Mouse (Mus musculus) forebrain, embryonic 11.5 days (tissue): Measurements from ENCODE around the gene Entpd1. TPM values are rescaled to one million over a fixed set of nuclear protein-coding genes. Genes with fewer than 3 reads are reported as not detected.

Experiments used
- ATAC-seq: fragments of 200-750 bp; cut with Nextera tagmentation; replicated peaks from 2 replicates; pipeline ENCODE4 v1.8.0; 2017; ENCODE audit warnings: moderate TSS enrichment; ENCODE audit not compliant: low FRiP score
- DNase-seq: peaks from one replicate; pipeline ENCODE4 v3.0.0-alpha.2; 2017; ENCODE audit warnings: low spot score
- H3K27ac ChIP-seq: fragments of 300-500 bp; sonication (generic); 2 replicates; pipeline ENCODE4 v1.5.1; 2014; ENCODE audit warnings: low read depth, low read length
- H3K27me3 ChIP-seq: fragments of 300-500 bp; sonication (generic); 2 replicates; pipeline ENCODE4 v1.6.1; 2014; ENCODE audit warnings: mild to moderate bottlenecking, low read length, mixed read lengths; ENCODE audit not compliant: control insufficient read depth, insufficient read depth
- H3K36me3 ChIP-seq: fragments of 300-500 bp; sonication (generic); 2 replicates; pipeline ENCODE4 v1.6.1; 2014; ENCODE audit warnings: mild to moderate bottlenecking, low read length, moderate library complexity, mixed read lengths; ENCODE audit not compliant: control insufficient read depth, insufficient read depth
- H3K4me1 ChIP-seq: fragments of 300-500 bp; sonication (generic); replicated peaks from 2 replicates; pipeline ENCODE4 v1.6.1; 2014; ENCODE audit warnings: low read length, mixed read lengths; ENCODE audit not compliant: control insufficient read depth, insufficient read depth
- H3K4me2 ChIP-seq: fragments of 300-500 bp; sonication (generic); 2 replicates; pipeline ENCODE4 v1.6.1; 2014; ENCODE audit warnings: low read depth, mild to moderate bottlenecking, low read length, moderate library complexity, mixed read lengths; ENCODE audit not compliant: severe bottlenecking
- H3K4me3 ChIP-seq: fragments of 300-500 bp; sonication (generic); 2 replicates; pipeline ENCODE4 v1.5.1; 2014; ENCODE audit warnings: low read depth, low read length
- H3K9ac ChIP-seq: fragments of 300-500 bp; sonication (generic); 2 replicates; pipeline ENCODE4 v1.6.1; 2014; ENCODE audit warnings: low read length
- H3K9me3 ChIP-seq: fragments of 300-500 bp; sonication (generic); 2 replicates; pipeline ENCODE4 v1.6.1; 2016; ENCODE audit warnings: low read length, mixed read lengths; ENCODE audit not compliant: control insufficient read depth
- WGBS: fragments of 180-500 bp; shearing (Covaris S2); extraction: QIAGEN DNeasy Blood & Tissue Kit; methylation state at CpG from one replicate; pipeline ENCODE4 v1.1.7; 2014; 5-methylcytosine and 5-hydroxymethylcytosine counted together
- polyA plus RNA-seq: library from polyadenylated mRNA; unstranded; fragments of >200 nt; fragmentation: Nextera tagmentation; extraction: Ambion mirVana; gene quantifications from 2 replicates; pipeline ENCODE4 v1.2.1, GENCODE M21; 2014

Entpd1 gene
- polyA plus RNA-seq, 1 experiment from 2014 or later, result 9.3 TPM

- Histone ChIP-seq H3K4me3 (no peak overlapping the region), H3K27ac (no peak overlapping the region), H3K9me3 (no peaks in the 10 kb centered on the region), H3K4me2 (no peak overlapping the region), H3K9ac (no peak overlapping the region), H3K4me1 (no peaks in the 10 kb centered on the region), H3K36me3 (no peaks in the 10 kb centered on the region), H3K27me3 (no peaks in the 10 kb centered on the region)
- ATAC-seq, result no peak
- 84% methylated on average over 16 of the region's 16 CpGs for WGBS
- no peak for DNase-seq
Measured at GRCm38 (mm10) chr19:40712889-40713628, 100.9 kb downstream of the Entpd1 start.

GRCm38 (mm10) chr19:40714700-40715099 lies 102.5 kb downstream of the Entpd1 start:
- Histone ChIP-seq H3K36me3 (no peaks in the 10 kb centered on the region), H3K4me2 (no peak overlapping the region), H3K4me1 (no peaks in the 10 kb centered on the region), H3K27me3 (no peaks in the 10 kb centered on the region), H3K27ac (no peak overlapping the region), H3K9me3 (no peaks in the 10 kb centered on the region), H3K9ac (no peak overlapping the region), H3K4me3 (no peak overlapping the region)
- 84% methylated on average over 5 of the region's 5 CpGs for WGBS
- DNase-seq (no peak), ATAC-seq (no peak)

- Histone ChIP-seq H3K4me2 (no peak overlapping the region), H3K27me3 (no peaks in the 10 kb centered on the region), H3K9ac (no peak overlapping the region), H3K36me3 (no peaks in the 10 kb centered on the region), H3K4me3 (no peak overlapping the region), H3K4me1 (no peaks in the 10 kb centered on the region), H3K27ac (no peak overlapping the region), H3K9me3 (no peaks in the 10 kb centered on the region)
- 92% methylated on average over 6 of the region's 6 CpGs for WGBS
- ATAC-seq, result no peak
- DNase-seq, result peak; percentile 22
Measured at GRCm38 (mm10) chr19:40716981-40717380, 104.8 kb downstream of the Entpd1 start.

GRCm38 (mm10) chr19:40719439-40720105 lies 107.4 kb downstream of the Entpd1 start:
- DNase-seq (peak; percentile 21), ATAC-seq (no peak)
- Histone ChIP-seq H3K27me3 (no peaks in the 10 kb centered on the region), H3K4me1 (no peaks in the 10 kb centered on the region), H3K4me2 (no peak overlapping the region), H3K9ac (no peak overlapping the region), H3K9me3 (no peaks in the 10 kb centered on the region), H3K4me3 (no peak overlapping the region), H3K36me3 (no peaks in the 10 kb centered on the region), H3K27ac (no peak overlapping the region)
- WGBS, result 60% methylated on average over 11 of the region's 11 CpGs

GRCm38 (mm10) chr19:40720381-40720780 lies 108.2 kb downstream of the Entpd1 start:
- H3K9ac ChIP-seq, result no peak overlapping the region
- no peaks in the 10 kb centered on the region for H3K9me3 ChIP-seq
- H3K27ac ChIP-seq, result no peak overlapping the region
- no peaks in the 10 kb centered on the region for H3K4me1 ChIP-seq
- DNase-seq (peak; percentile 49), ATAC-seq (no peak)
- H3K4me2 ChIP-seq, result no peak overlapping the region
- WGBS, result 89% methylated on average over 12 of the region's 12 CpGs
- H3K27me3 ChIP-seq, result no peaks in the 10 kb centered on the region
- H3K4me3 ChIP-seq, result no peak overlapping the region
- no peaks in the 10 kb centered on the region for H3K36me3 ChIP-seq

- H3K27ac ChIP-seq, result no peak overlapping the region
- 56% methylated on average over 11 of the region's 11 CpGs for WGBS
- no peaks in the 10 kb centered on the region for H3K27me3 ChIP-seq
- no peak overlapping the region for H3K4me2 ChIP-seq
- DNase-seq (peak; percentile 60), ATAC-seq (peak; percentile 80)
- no peak overlapping the region for H3K4me3 ChIP-seq
- H3K9ac ChIP-seq, result peak overlapping the region; percentile 12; the same call in 1 of the 2 replicates
- H3K9me3 ChIP-seq, result no peaks in the 10 kb centered on the region
- H3K36me3 ChIP-seq, result no peaks in the 10 kb centered on the region
- no peaks in the 10 kb centered on the region for H3K4me1 ChIP-seq
Measured at GRCm38 (mm10) chr19:40722137-40723038, 110.2 kb downstream of the Entpd1 start.

- Histone ChIP-seq H3K4me3 (no peak overlapping the region), H3K27ac (no peak overlapping the region), H3K9me3 (no peaks in the 10 kb centered on the region), H3K4me2 (no peak overlapping the region), H3K27me3 (no peaks in the 10 kb centered on the region), H3K4me1 (no peaks in the 10 kb centered on the region), H3K36me3 (no peaks in the 10 kb centered on the region), H3K9ac (no peak overlapping the region)
- DNase-seq (peak; percentile 44), ATAC-seq (no peak)
- 72% methylated on average over 10 of the region's 10 CpGs for WGBS
Measured at GRCm38 (mm10) chr19:40723516-40723915, 111.3 kb downstream of the Entpd1 start.

- Histone ChIP-seq H3K36me3 (no peaks in the 10 kb centered on the region), H3K9me3 (no peaks in the 10 kb centered on the region), H3K9ac (no peak overlapping the region), H3K4me2 (no peak overlapping the region), H3K4me1 (no peaks in the 10 kb centered on the region), H3K27ac (no peak overlapping the region), H3K27me3 (no peaks in the 10 kb centered on the region), H3K4me3 (no peak overlapping the region)
- 86% methylated on average over 4 of the region's 4 CpGs for WGBS
- no peak for ATAC-seq
- peak; percentile 38 for DNase-seq
Measured at GRCm38 (mm10) chr19:40726148-40726547, 114.0 kb downstream of the Entpd1 start.
